ENCODE assay signal across 22 mouse cellular contexts in genomic region chr7:24845181-24845580, GRCm38 (mm10). TPM values are rescaled to one million over a fixed set of nuclear protein-coding genes. Genes with fewer than 3 reads are reported as not detected.
"Had no signal": no experiment of that assay in that cellular context is flagged by ENCODE, and none has a peak within 500 bp of the region (broad histone marks: within the 10 kb centered on the region; RNA-seq: fewer than 3 reads in every experiment).

No protein-coding gene starts in this region.

- ATAC-seq: lung, postnatal 0 days had no signal

- H3K9me3 ChIP-seq: lung, embryonic 15.5 days; megakaryocyte, embryonic 14.5 days; midbrain, embryonic 12.5 days; neural tube, embryonic 13.5 days; neural tube, embryonic 15.5 days; stomach, embryonic 15.5 days had no signal

- H3K27ac ChIP-seq: lung, embryonic 15.5 days; macrophage; midbrain, embryonic 12.5 days; neural tube, embryonic 13.5 days; neural tube, embryonic 15.5 days; stomach, embryonic 15.5 days; stomach, postnatal 0 days had no signal

- H3K27me3 ChIP-seq: lung, embryonic 15.5 days; megakaryocyte, embryonic 14.5 days; midbrain, embryonic 12.5 days; neural tube, embryonic 13.5 days; neural tube, embryonic 15.5 days; stomach, embryonic 15.5 days had no signal

- DNase-seq: lung, adult 2 months; lung, postnatal 14 days; right cerebral cortex, adult 18-20 months; right cerebral cortex, postnatal 14 days; thymus, adult 2 months; thymus, postnatal 25 days had no signal

- H3K36me3 ChIP-seq: lung, embryonic 15.5 days; midbrain, embryonic 12.5 days; neural tube, embryonic 13.5 days; neural tube, embryonic 15.5 days; stomach, embryonic 15.5 days had no signal

- H3K4me3 ChIP-seq: lung, embryonic 15.5 days; midbrain, embryonic 12.5 days; myocyte; neural tube, embryonic 13.5 days; neural tube, embryonic 15.5 days; stomach, embryonic 15.5 days had no signal

- H3K9ac ChIP-seq: liver, postnatal 0 days; lung, embryonic 15.5 days; midbrain, embryonic 12.5 days; neural tube, embryonic 13.5 days; neural tube, embryonic 15.5 days; stomach, embryonic 15.5 days had no signal

- H3K4me1 ChIP-seq: lung, embryonic 15.5 days; neural tube, embryonic 13.5 days; neural tube, embryonic 15.5 days; stomach, embryonic 15.5 days had no signal

- H3K4me2 ChIP-seq: lung, embryonic 15.5 days; midbrain, embryonic 12.5 days; neural tube, embryonic 13.5 days; neural tube, embryonic 15.5 days; stomach, embryonic 15.5 days had no signal

RNA-seq across cellular contexts. Expression of gene Lypd4, which starts 24.6 kb away (rescaled TPM):
- total RNA-seq: megakaryocyte progenitor cell, adult 5-6 weeks had no signal
- polyA plus RNA-seq: liver, postnatal 0 days; lung, adult 2 months; lung, embryonic 15.5 days; lung, postnatal 0 days; macrophage; midbrain, embryonic 12.5 days; midbrain, embryonic 14.5 days; myocyte; neural tube, embryonic 11.5 days; neural tube, embryonic 13.5 days; neural tube, embryonic 15.5 days; spleen, adult 2 months; stomach, embryonic 15.5 days; stomach, postnatal 0 days; thymus, adult 2 months; urinary bladder, adult 2 months had no signal

RNA-seq across cellular contexts. Expression of gene Dmrtc2, which starts 24.7 kb away (rescaled TPM):
- total RNA-seq: megakaryocyte progenitor cell, adult 5-6 weeks had no signal
- polyA plus RNA-seq: liver, postnatal 0 days; lung, adult 2 months; lung, embryonic 15.5 days; lung, postnatal 0 days; macrophage; midbrain, embryonic 12.5 days; midbrain, embryonic 14.5 days; myocyte; neural tube, embryonic 11.5 days; neural tube, embryonic 13.5 days; spleen, adult 2 months; stomach, embryonic 15.5 days; stomach, postnatal 0 days; thymus, adult 2 months; urinary bladder, adult 2 months had no signal
